Mouse (Mus musculus): ENCODE data around the gene Hspa1l.
"Not testable (repeated sequence)": the region's sequence is repeated elsewhere in the genome, so short reads cannot be mapped to it uniquely, and the experiment has no call there.

- TF ChIP-seq CTCF, POLR2A (IDR thresholded peaks at IDR 0.05; ENCODE audit: extremely low read depth, insufficient read depth, low read length): not testable (repeated sequence)
Measured at GRCm38 (mm10) chr17:34948721-34949552, 23.6 kb upstream of the Hspa1l start.
